Mouse (Mus musculus) ES-Bruce4 (cell line): ENCODE data around the gene Kif1a. TPM values are rescaled to one million over a fixed set of nuclear protein-coding genes. Genes with fewer than 3 reads are reported as not detected.

Experiments
- H3K27ac ChIP-seq: 2 replicates; pipeline ENCODE4 v1.5.1; 2012; ENCODE audit warnings: low read length, inconsistent platforms; ENCODE audit not compliant: insufficient read depth
- H3K27me3 ChIP-seq: 2 replicates; pipeline ENCODE4 v1.6.1; 2012; ENCODE audit warnings: mild to moderate bottlenecking, low read length, inconsistent platforms; ENCODE audit not compliant: control insufficient read depth, poor library complexity, insufficient read depth, severe bottlenecking
- H3K36me3 ChIP-seq: 2 replicates; pipeline ENCODE4 v1.6.1; 2012; ENCODE audit warnings: inconsistent platforms, mild to moderate bottlenecking, low read length, moderate library complexity; ENCODE audit not compliant: control insufficient read depth, poor library complexity, insufficient read depth, severe bottlenecking
- H3K4me1 ChIP-seq: one replicate; pipeline ENCODE4 v1.8.1; 2011; ENCODE audit warnings: low read length; ENCODE audit not compliant: control insufficient read depth, insufficient read depth
- H3K4me3 ChIP-seq: 2 replicates; pipeline ENCODE4 v1.5.1; 2011; ENCODE audit warnings: low read depth, mild to moderate bottlenecking, low read length
- H3K9ac ChIP-seq: 2 replicates; pipeline ENCODE4 v1.6.1; 2012; ENCODE audit warnings: low read depth, mild to moderate bottlenecking, inconsistent platforms; ENCODE audit not compliant: poor library complexity, severe bottlenecking
- H3K9me3 ChIP-seq: replicated peaks from 2 replicates; pipeline ENCODE4 v1.6.1; 2012; ENCODE audit warnings: mild to moderate bottlenecking, low read length, inconsistent platforms; ENCODE audit not compliant: control insufficient read depth, poor library complexity, insufficient read depth, severe bottlenecking
- CTCF ChIP-seq: IDR thresholded peaks from one replicate; pipeline ENCODE4 v1.8.1; 2011; ENCODE audit warnings: low read depth, low read length
- EP300 ChIP-seq: IDR thresholded peaks from 2 replicates; pipeline ENCODE4 v1.6.1; 2011; ENCODE audit warnings: low read depth, low read length; ENCODE audit not compliant: insufficient read depth
- POLR2A ChIP-seq: IDR thresholded peaks from one replicate; pipeline ENCODE4 v1.8.1; 2011; ENCODE audit warnings: low read length; ENCODE audit not compliant: insufficient read depth
- polyA plus RNA-seq: library from polyadenylated mRNA; stranded (reverse); fragments of >200 nt; gene quantifications from 2 replicates; pipeline ENCODE4 v1.2.4, GENCODE M21; 2011; ENCODE audit warnings: low read depth; ENCODE audit not compliant: missing spikeins, insufficient read depth, insufficient read length

Kif1a gene
- polyA plus RNA-seq, 1 experiment, result 95.0 TPM

DNA sequence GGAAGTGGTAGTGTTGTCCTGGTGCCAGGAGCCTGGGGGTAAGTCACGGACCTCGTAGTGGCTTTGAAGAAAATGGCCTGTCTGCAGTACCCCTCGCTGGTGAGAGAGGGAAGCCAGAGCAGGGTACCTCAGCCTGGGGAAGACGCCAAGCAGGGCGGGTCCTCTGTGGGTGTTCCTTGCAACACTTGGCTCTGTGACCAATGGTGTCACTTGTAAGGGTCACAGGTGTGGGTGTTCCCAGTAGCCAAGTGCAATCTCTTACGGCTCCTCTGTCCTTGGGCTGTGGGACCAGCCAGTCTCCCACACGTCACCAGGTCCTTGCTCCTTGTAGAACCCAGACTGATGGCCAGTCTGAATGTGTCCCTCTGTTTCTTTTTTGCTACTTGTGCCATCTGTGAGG, 95.7 kb downstream of the Kif1a start, which contains the start of gene Aqp12:
Gene Aqp12 (plus strand): TSS at position 274 of the 400 bp plus-strand sequence.
- no peak within 1 kb of the TSS for H3K27ac ChIP-seq
- no peaks in the 10 kb centered on the region for H3K27me3 ChIP-seq
- H3K36me3 ChIP-seq, result no peaks in the 10 kb centered on the region
- no peak within 1 kb of the TSS for H3K9ac ChIP-seq
- TF ChIP-seq POLR2A (no peak), EP300 (no peak), CTCF (no peak)
- no peaks in the 10 kb centered on the region for H3K4me1 ChIP-seq
- H3K4me3 ChIP-seq, result no peak within 1 kb of the TSS
- no peaks in the 10 kb centered on the region for H3K9me3 ChIP-seq

DNA sequence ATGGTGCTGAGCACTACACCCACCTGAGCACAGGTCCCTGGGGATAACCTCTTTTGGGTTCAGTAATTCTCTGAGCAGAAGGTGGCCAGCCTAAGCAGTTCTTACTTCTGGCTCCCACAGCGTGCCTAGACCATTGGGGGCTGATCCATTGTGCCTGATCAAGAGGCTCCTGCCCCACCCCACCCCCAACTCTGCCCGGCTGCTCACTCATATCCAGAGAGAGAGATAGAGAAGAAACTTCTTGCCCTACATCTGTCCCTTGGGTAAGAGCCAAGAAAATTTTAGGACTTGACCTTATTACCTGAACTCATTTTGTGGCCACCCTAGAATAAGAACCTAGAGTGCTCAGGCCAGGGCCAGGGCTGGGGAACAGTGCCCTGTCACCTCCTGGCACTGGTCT, 108.9 kb downstream of the Kif1a start:
- no peaks in the 10 kb centered on the region for H3K36me3 ChIP-seq
- no peaks in the 10 kb centered on the region for H3K27me3 ChIP-seq
- no peak overlapping the region for H3K9ac ChIP-seq
- H3K27ac ChIP-seq, result no peak overlapping the region
- TF ChIP-seq CTCF (no peak), EP300 (no peak), POLR2A (no peak)
- H3K9me3 ChIP-seq, result no peaks in the 10 kb centered on the region
- H3K4me3 ChIP-seq, result no peak overlapping the region
- H3K4me1 ChIP-seq, result no peaks in the 10 kb centered on the region

DNA sequence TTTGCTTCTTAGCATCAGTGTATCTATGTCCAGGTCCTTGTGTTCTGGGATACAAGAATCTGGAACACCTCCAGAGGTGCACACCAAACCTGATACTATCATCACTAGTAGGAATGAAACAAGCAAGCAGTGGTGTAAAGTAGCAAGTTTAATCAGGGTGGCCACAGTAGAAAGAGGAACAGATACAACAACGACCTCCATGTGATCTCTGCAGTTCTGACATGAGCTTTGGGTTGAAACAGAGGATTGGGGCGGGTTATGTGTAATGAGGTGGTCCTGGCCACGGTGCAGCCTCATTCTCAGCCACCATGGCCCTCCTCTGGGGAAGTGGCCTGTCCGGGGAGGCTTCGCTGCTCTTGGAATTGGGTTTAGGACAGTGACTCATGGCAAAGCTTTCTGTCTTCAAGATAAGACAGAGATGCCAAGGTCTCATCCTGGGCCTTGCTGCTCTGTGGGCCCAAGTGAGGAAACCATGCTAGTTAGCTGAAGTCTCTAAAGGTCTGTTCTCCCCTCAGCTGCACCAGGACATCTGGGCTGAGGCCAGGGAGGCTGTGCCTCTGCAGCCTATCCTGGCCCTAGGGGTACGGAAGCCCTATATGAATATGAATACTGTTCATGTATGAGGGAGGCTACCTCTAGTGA, 109.4 kb downstream of the Kif1a start:
- Histone ChIP-seq H3K27ac (no peak overlapping the region), H3K4me1 (no peaks in the 10 kb centered on the region), H3K27me3 (no peaks in the 10 kb centered on the region), H3K36me3 (no peaks in the 10 kb centered on the region), H3K9ac (no peak overlapping the region), H3K9me3 (no peaks in the 10 kb centered on the region), H3K4me3 (no peak overlapping the region)
- TF ChIP-seq EP300 (no peak), POLR2A (no peak), CTCF (no peak)

DNA sequence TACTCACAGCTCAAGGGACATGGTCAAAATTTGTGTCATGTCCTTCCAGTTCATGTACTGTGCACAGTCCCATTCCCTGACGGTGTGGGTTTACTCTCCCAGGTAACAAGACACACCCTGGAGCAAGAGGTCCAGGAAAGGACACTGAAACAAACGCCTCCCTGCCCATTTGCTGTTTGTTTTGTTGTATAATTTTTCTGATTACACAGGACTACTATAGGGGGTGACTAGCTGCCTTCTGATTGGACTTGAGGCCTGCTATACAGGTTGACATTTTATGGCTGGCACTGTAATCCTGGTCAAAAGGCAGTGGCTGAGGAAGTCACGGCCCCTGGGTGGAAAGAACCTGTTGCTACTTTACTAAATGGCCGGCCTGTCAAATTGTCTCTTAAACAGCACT, 111.9 kb downstream of the Kif1a start:
- Histone ChIP-seq H3K36me3 (no peaks in the 10 kb centered on the region), H3K4me3 (no peak overlapping the region), H3K9ac (no peak overlapping the region), H3K4me1 (no peaks in the 10 kb centered on the region), H3K27ac (no peak overlapping the region), H3K27me3 (no peaks in the 10 kb centered on the region), H3K9me3 (no peaks in the 10 kb centered on the region)
- TF ChIP-seq POLR2A (no peak), CTCF (no peak), EP300 (no peak)

DNA sequence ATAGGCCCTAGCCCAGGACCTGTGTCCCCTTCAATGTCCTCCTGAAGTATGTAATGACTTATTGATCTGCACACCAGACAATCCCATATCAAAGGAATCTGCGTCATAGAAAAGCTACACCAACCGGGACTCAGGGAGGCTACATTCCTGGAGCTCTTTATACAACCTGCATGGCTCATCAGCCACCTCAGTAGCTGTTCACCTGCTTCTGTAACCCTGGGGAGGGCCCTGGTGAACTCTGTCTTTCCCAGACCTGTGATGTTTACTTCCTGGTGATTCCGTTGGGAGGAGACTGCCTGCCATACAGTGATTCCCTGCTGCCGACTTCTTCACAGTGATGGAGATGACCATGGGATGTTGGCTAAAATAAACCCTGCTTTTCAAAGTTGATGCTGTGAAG, 112.9 kb downstream of the Kif1a start:
- no peak overlapping the region for H3K27ac ChIP-seq
- no peaks in the 10 kb centered on the region for H3K4me1 ChIP-seq
- no peak overlapping the region for H3K4me3 ChIP-seq
- H3K9ac ChIP-seq, result no peak overlapping the region
- TF ChIP-seq POLR2A (no peak), EP300 (no peak), CTCF (no peak)
- no peaks in the 10 kb centered on the region for H3K27me3 ChIP-seq
- H3K36me3 ChIP-seq, result no peaks in the 10 kb centered on the region
- H3K9me3 ChIP-seq, result no peaks in the 10 kb centered on the region

DNA sequence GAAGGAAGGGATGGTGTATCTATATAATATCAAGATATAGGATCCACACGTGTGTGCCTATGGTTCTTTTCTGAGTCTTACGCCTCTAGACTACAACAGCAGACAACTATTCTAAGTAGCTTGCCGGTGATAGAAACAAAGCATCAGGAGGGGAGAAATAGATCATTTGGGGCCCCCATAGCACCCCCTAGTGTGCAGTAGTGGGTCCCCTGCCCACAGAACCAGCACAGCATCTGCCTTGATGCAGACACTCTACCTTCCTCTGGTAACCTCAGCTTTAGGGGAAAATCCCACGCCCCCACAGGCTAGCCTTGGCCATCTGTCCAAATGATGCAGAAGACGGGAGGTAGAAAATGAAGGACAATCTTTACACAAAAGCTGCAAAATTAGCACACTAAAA, 116.8 kb downstream of the Kif1a start:
- H3K4me3 ChIP-seq, result no peak overlapping the region
- no peaks in the 10 kb centered on the region for H3K9me3 ChIP-seq
- H3K27me3 ChIP-seq, result no peaks in the 10 kb centered on the region
- no peak overlapping the region for H3K27ac ChIP-seq
- no peaks in the 10 kb centered on the region for H3K36me3 ChIP-seq
- no peak overlapping the region for H3K9ac ChIP-seq
- TF ChIP-seq EP300 (no peak), POLR2A (no peak), CTCF (no peak)
- no peaks in the 10 kb centered on the region for H3K4me1 ChIP-seq
